Mouse (Mus musculus) cerebellum, adult 2 months (tissue): ENCODE measurements around the gene Myh13.

Experiments
- CTCF ChIP-seq: fragments of 200-500 bp; IDR thresholded peaks from 2 replicates; pipeline ENCODE4 v1.5.1; 2011; ENCODE audit warnings: low read depth, mild to moderate bottlenecking, control low read depth, low read length, moderate library complexity, borderline replicate concordance; ENCODE audit not compliant: insufficient read depth
- POLR2A ChIP-seq: fragments of 200-500 bp; IDR thresholded peaks from 2 replicates; pipeline ENCODE4 v1.6.1; 2011; ENCODE audit warnings: low read length, control low read depth, borderline replicate concordance; ENCODE audit not compliant: insufficient read depth

DNA sequence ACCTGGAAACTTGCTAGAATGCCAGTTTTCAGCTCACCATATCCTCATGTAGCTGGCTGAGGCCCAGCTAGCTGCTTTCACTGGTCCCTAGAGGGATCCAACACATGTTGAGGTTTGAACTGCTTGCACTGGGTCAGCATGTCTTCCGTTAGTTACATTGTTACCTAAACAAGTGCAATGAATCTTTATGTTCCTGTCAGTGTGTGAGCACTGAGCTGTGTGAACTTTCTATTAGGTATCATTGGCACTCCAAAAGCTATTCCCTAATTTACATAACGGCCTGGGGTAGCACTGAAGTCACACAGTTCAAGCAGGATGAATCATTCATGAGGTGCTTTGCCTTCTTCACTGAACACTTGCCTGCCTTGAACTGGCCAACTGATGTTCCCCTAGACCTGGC, 5.1 kb downstream of the Myh13 start:
- TF ChIP-seq CTCF (no peak), POLR2A (no peak)
